ENCODE assay signal across 8 mouse cellular contexts in genomic region chr3:51388904-51389303, GRCm38 (mm10). TPM values are rescaled to one million over a fixed set of nuclear protein-coding genes. Genes with fewer than 3 reads are reported as not detected.
DNase-seq lines count a peak whose midpoint lies in the region; ATAC-seq and TF ChIP-seq lines count a peak whose summit lies in the region.

No protein-coding gene starts in this region.

- no peaks in the 10 kb centered on the region for H3K9me3 ChIP-seq in forebrain, embryonic 14.5 days (replicated peaks; ENCODE audit: control insufficient read depth, low read length)
- H3K9me3 ChIP-seq in liver, embryonic 14.5 days (ENCODE audit: control insufficient read depth, low read length): no peaks in the 10 kb centered on the region
- no peaks in the 10 kb centered on the region for H3K9me3 ChIP-seq in stomach, embryonic 15.5 days

- ATAC-seq in forebrain, embryonic 14.5 days: no peak
- ATAC-seq in liver, embryonic 14.5 days (ENCODE audit: insufficient read depth): peak; percentile 98
- peak; percentile 91; the same call in 1 of the 2 replicates for ATAC-seq in stomach, embryonic 15.5 days (ENCODE audit: insufficient read depth, low FRiP score, low read depth)
- no peak for ATAC-seq in inflammation-experienced regulatory T-cells, adult 6 months

- TF ChIP-seq EP300 in liver, embryonic 14.5 days (IDR thresholded peaks at IDR 0.05; ENCODE audit: low read depth): peak; percentile 93
- no peak for TF ChIP-seq EP300 in heart, adult 2 months (IDR thresholded peaks at IDR 0.05; ENCODE audit: insufficient read depth, low read depth, low read length)

- no peaks in the 10 kb centered on the region for H3K27me3 ChIP-seq in forebrain, embryonic 14.5 days (replicated peaks; ENCODE audit: control insufficient read depth, insufficient read depth, low read length)
- H3K27me3 ChIP-seq in liver, embryonic 14.5 days (ENCODE audit: control insufficient read depth, insufficient read depth, low read length): no peaks in the 10 kb centered on the region
- no peaks in the 10 kb centered on the region for H3K27me3 ChIP-seq in stomach, embryonic 15.5 days (replicated peaks)
- H3K27me3 ChIP-seq in heart, adult 2 months (ENCODE audit: control insufficient read depth, insufficient read depth, low read length): no peaks in the 10 kb centered on the region

- peak; percentile 34 for DNase-seq in ovary, postnatal 36 days (ENCODE audit: low spot score)
- no peak for DNase-seq in ovary, postnatal 10 days (ENCODE audit: low spot score)
- DNase-seq in forebrain, embryonic 14.5 days (ENCODE audit: low spot score): no peak
- peak; percentile 67 to 77 (median 69) for DNase-seq in liver, embryonic 14.5 days (ENCODE audit: low read depth in 3 of 3, low spot score in 3 of 3)
- no peak for DNase-seq in T-cell, adult 2 months (ENCODE audit: low spot score)
- DNase-seq in heart, adult 2 months: no peak

- no peak overlapping the region for H3K9ac ChIP-seq in forebrain, embryonic 14.5 days (ENCODE audit: low read length)
- peak overlapping the region; percentile 15; the same call in 1 of the 2 replicates for H3K9ac ChIP-seq in liver, embryonic 14.5 days (replicated peaks)
- H3K9ac ChIP-seq in stomach, embryonic 15.5 days: 0 out of 2 replicates have a peak overlapping the region, but pooled peaks have one; percentile 1
- no peak overlapping the region for H3K9ac ChIP-seq in heart, adult 2 months (ENCODE audit: low read depth, low read length)

- no peak overlapping the region for H3K27ac ChIP-seq in forebrain, embryonic 14.5 days (ENCODE audit: low read depth, low read length)
- H3K27ac ChIP-seq in liver, embryonic 14.5 days: peak overlapping the region; percentile 29
- H3K27ac ChIP-seq in stomach, embryonic 15.5 days: no peak overlapping the region
- H3K27ac ChIP-seq in heart, adult 2 months: no peak overlapping the region

- no peak for TF ChIP-seq POLR2A in heart, adult 2 months (IDR thresholded peaks at IDR 0.05; ENCODE audit: insufficient read depth, low read depth, low read length)

- H3K4me1 ChIP-seq in forebrain, embryonic 14.5 days (ENCODE audit: control insufficient read depth, insufficient read depth, low read length): no peaks in the 10 kb centered on the region
- H3K4me1 ChIP-seq in liver, embryonic 14.5 days (replicated peaks; ENCODE audit: control insufficient read depth in 2 of 2, insufficient read depth in 2 of 2, low read length in 1 of 2): peaks cover 23 to 31% of the 10 kb centered on the region in 2 experiments
- H3K4me1 ChIP-seq in stomach, embryonic 15.5 days: 0 out of 2 replicates have a peak, but pooled peaks cover 4% of the 10 kb centered on the region
- H3K4me1 ChIP-seq in heart, adult 2 months (ENCODE audit: control insufficient read depth, insufficient read depth, low read length): no peaks in the 10 kb centered on the region

- no peak overlapping the region for H3K4me3 ChIP-seq in forebrain, embryonic 14.5 days (ENCODE audit: low read depth, low read length)
- peak overlapping the region; percentile 44 to 49 for H3K4me3 ChIP-seq in liver, embryonic 14.5 days (ENCODE audit: insufficient read depth in 1 of 2, low read depth in 2 of 2, low read length in 2 of 2)
- peak overlapping the region; percentile 5; the same call in 1 of the 2 replicates for H3K4me3 ChIP-seq in stomach, embryonic 15.5 days (replicated peaks)
- H3K4me3 ChIP-seq in heart, adult 2 months: no peak overlapping the region

- H3K36me3 ChIP-seq in forebrain, embryonic 14.5 days (ENCODE audit: control insufficient read depth, insufficient read depth, low read length): no peaks in the 10 kb centered on the region
- H3K36me3 ChIP-seq in liver, embryonic 14.5 days (replicated peaks; ENCODE audit: control insufficient read depth, insufficient read depth, low read depth): no peaks in the 10 kb centered on the region
- no peaks in the 10 kb centered on the region for H3K36me3 ChIP-seq in stomach, embryonic 15.5 days
- no peaks in the 10 kb centered on the region for H3K36me3 ChIP-seq in heart, adult 2 months (ENCODE audit: control insufficient read depth, insufficient read depth, low read length)

- H3K4me2 ChIP-seq in forebrain, embryonic 14.5 days (ENCODE audit: low read length): peak overlapping the region; percentile 15; the same call in 1 of the 2 replicates
- peak overlapping the region; percentile 70 for H3K4me2 ChIP-seq in liver, embryonic 14.5 days (ENCODE audit: low read depth)
- H3K4me2 ChIP-seq in stomach, embryonic 15.5 days: peak overlapping the region; percentile 46

- peak; percentile 52 for TF ChIP-seq CTCF in liver, embryonic 14.5 days (IDR thresholded peaks at IDR 0.05; ENCODE audit: low read depth)
- no peak for TF ChIP-seq CTCF in heart, adult 2 months (IDR thresholded peaks at IDR 0.05)

- intact Hi-C loops in heart, adult 2 months (cut with DNase I): no loop called here

- WGBS in forebrain, embryonic 14.5 days: 9% methylated on average over 13 of the region's 13 CpGs
- WGBS in liver, embryonic 14.5 days (ENCODE audit: insufficient replicate concordance): 2% methylated on average over 13 of the region's 13 CpGs
- WGBS in stomach, embryonic 15.5 days: 5% methylated on average over 13 of the region's 13 CpGs
- 5% methylated on average over 13 of the region's 13 CpGs for WGBS in heart, adult 2 months

- H3K79me2 ChIP-seq in heart, adult 2 months (replicated peaks; ENCODE audit: control insufficient read depth, insufficient read depth, low read length): no peaks in the 10 kb centered on the region

RNA-seq across cellular contexts. Expression of gene Mgarp, which starts 7.6 kb away (rescaled TPM):
- 0.56 and 0.77 TPM in 2 replicates for polyA plus RNA-seq in forebrain, embryonic 14.5 days (2014; fragmentation: Nextera tagmentation; extraction: Ambion mirVana)
- 0.25 and 0.48 TPM in 2 replicates for polyA plus RNA-seq in liver, embryonic 14.5 days (2012; rRNA removed)
- 0.85 and 1.00 TPM in 2 replicates for polyA plus RNA-seq in liver, embryonic 14.5 days (2014; fragmentation: Nextera tagmentation; extraction: Ambion mirVana)
- 3.8 and 4.0 TPM in 2 replicates for polyA plus RNA-seq in stomach, embryonic 15.5 days (2015; fragmentation: Nextera tagmentation; extraction: Ambion mirVana)
- polyA plus RNA-seq in inflammation-experienced regulatory T-cells, adult 6 months (2017; shearing (Covaris generic)): 1 to 10 TPM in 1 of 3 experiments, under 1 TPM in 1, not detected in 1; 0.78 to 1.2 TPM
- under 1 TPM in 1 of 2 experiments, not detected in 1; 0.70 TPM for total RNA-seq in heart, adult 2 months (2021)
- polyA plus RNA-seq in heart, adult 2 months (2012; rRNA removed): 0.12 and 0.41 TPM in 2 replicates

RNA-seq across cellular contexts. Expression of gene Ndufc1, which starts 19.9 kb away (rescaled TPM):
- 715 and 875 TPM in 2 replicates for polyA plus RNA-seq in forebrain, embryonic 14.5 days (2014; fragmentation: Nextera tagmentation; extraction: Ambion mirVana)
- 53.0 and 150 TPM in 2 replicates for polyA plus RNA-seq in liver, embryonic 14.5 days (2012; rRNA removed)
- polyA plus RNA-seq in liver, embryonic 14.5 days (2014; fragmentation: Nextera tagmentation; extraction: Ambion mirVana): 493 and 495 TPM in 2 replicates
- polyA plus RNA-seq in stomach, embryonic 15.5 days (2015; fragmentation: Nextera tagmentation; extraction: Ambion mirVana): 709 and 792 TPM in 2 replicates
- polyA plus RNA-seq in inflammation-experienced regulatory T-cells, adult 6 months (2017; shearing (Covaris generic)): 100 to 1,000 TPM; 222 to 324 (median 265) TPM
- total RNA-seq in heart, adult 2 months (2021): 1,000 to 10,000 TPM; 1,555 to 1,819 TPM
- polyA plus RNA-seq in heart, adult 2 months (2012; rRNA removed): 526 and 770 TPM in 2 replicates

RNA-seq across cellular contexts. Expression of gene Naa15, which starts 26.0 kb away (rescaled TPM):
- polyA plus RNA-seq in forebrain, embryonic 14.5 days (2014; fragmentation: Nextera tagmentation; extraction: Ambion mirVana): 26.6 and 37.4 TPM in 2 replicates
- 7.3 and 12.9 TPM in 2 replicates for polyA plus RNA-seq in liver, embryonic 14.5 days (2012; rRNA removed)
- 13.3 and 17.3 TPM in 2 replicates for polyA plus RNA-seq in liver, embryonic 14.5 days (2014; fragmentation: Nextera tagmentation; extraction: Ambion mirVana)
- polyA plus RNA-seq in stomach, embryonic 15.5 days (2015; fragmentation: Nextera tagmentation; extraction: Ambion mirVana): 43.8 and 49.9 TPM in 2 replicates
- 10 to 100 TPM; 24.0 to 37.7 (median 30.3) TPM for polyA plus RNA-seq in inflammation-experienced regulatory T-cells, adult 6 months (2017; shearing (Covaris generic))
- 10 to 100 TPM; 45.9 to 55.0 TPM for total RNA-seq in heart, adult 2 months (2021)
- 4.9 and 10.8 TPM in 2 replicates for polyA plus RNA-seq in heart, adult 2 months (2012; rRNA removed)

RNA-seq across cellular contexts. Expression of gene Elf2, which starts 48.4 kb away (rescaled TPM):
- 37.2 and 49.9 TPM in 2 replicates for polyA plus RNA-seq in forebrain, embryonic 14.5 days (2014; fragmentation: Nextera tagmentation; extraction: Ambion mirVana)
- 14.8 and 20.7 TPM in 2 replicates for polyA plus RNA-seq in liver, embryonic 14.5 days (2012; rRNA removed)
- polyA plus RNA-seq in liver, embryonic 14.5 days (2014; fragmentation: Nextera tagmentation; extraction: Ambion mirVana): 14.7 and 18.9 TPM in 2 replicates
- polyA plus RNA-seq in stomach, embryonic 15.5 days (2015; fragmentation: Nextera tagmentation; extraction: Ambion mirVana): 62.5 and 63.7 TPM in 2 replicates
- polyA plus RNA-seq in inflammation-experienced regulatory T-cells, adult 6 months (2017; shearing (Covaris generic)): 10 to 100 TPM; 51.8 to 74.2 (median 57.7) TPM
- 10 to 100 TPM; 55.7 to 56.9 TPM for total RNA-seq in heart, adult 2 months (2021)
- 25.6 and 38.1 TPM in 2 replicates for polyA plus RNA-seq in heart, adult 2 months (2012; rRNA removed)

Comparison
In these comparisons a context has a peak if more than half of its experiments do, and no peak if none do; other contexts are left out.
1. DNase-seq: peak in ovary, postnatal 36 days (single experiment) and liver, embryonic 14.5 days (3 of 3); none in ovary, postnatal 10 days (single experiment), forebrain, embryonic 14.5 days (single experiment), T-cell, adult 2 months (single experiment) and heart, adult 2 months (0 of 2).
2. ATAC-seq: peak in liver, embryonic 14.5 days (single experiment) and stomach, embryonic 15.5 days (single experiment); none in forebrain, embryonic 14.5 days (single experiment) and inflammation-experienced regulatory T-cells, adult 6 months (single experiment).
3. H3K4me2 ChIP-seq: peak in every context shown above with its lines; median percentile 70 in liver, embryonic 14.5 days; 46 in stomach, embryonic 15.5 days; 15 in forebrain, embryonic 14.5 days.
4. H3K4me3 ChIP-seq: peak in liver, embryonic 14.5 days (2 of 2) and stomach, embryonic 15.5 days (single experiment); none in forebrain, embryonic 14.5 days (single experiment) and heart, adult 2 months (single experiment).
5. H3K9ac ChIP-seq: peak in liver, embryonic 14.5 days (single experiment) and stomach, embryonic 15.5 days (single experiment); none in forebrain, embryonic 14.5 days (single experiment) and heart, adult 2 months (single experiment).